Mouse (Mus musculus): Measurements from ENCODE around the gene Tcp1. TPM values are rescaled to one million over a fixed set of nuclear protein-coding genes. Genes with fewer than 3 reads are reported as not detected.
"Not testable (repeated sequence)": the region's sequence is repeated elsewhere in the genome, so short reads cannot be mapped to it uniquely, and the experiment has no call there.

Tcp1 gene
- polyA plus RNA-seq, 1 experiment from 2014 or later, result 356 TPM

DNA sequence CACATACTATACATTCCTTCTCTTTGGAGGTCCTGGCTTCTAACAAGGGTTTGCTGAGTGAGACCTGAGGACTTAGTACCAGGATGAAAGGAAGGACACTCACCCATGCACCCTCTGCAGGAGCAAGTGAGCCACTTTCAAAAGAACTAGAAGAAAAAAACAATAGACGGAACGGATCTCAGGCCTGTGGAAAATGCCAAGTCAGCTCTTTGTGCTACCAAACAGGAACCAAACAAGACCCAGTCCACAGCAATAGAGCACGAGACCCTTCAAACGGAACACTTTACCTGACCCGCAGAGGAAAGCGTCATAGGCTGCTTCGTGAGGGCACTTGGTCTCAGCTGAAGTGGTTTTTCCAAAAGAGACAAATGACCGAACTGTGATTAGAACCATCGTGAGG lies 23.5 kb upstream of the Tcp1 start:
- Histone ChIP-seq H3K9me3 (replicated peaks) (no peaks in the 10 kb centered on the region), H3K27me3 (no peaks in the 10 kb centered on the region), H3K27ac (replicated peaks) (no peak overlapping the region), H3K9ac (no peak overlapping the region), H3K36me3 (0 out of 2 replicates have a peak, but pooled peaks cover 2% of the 10 kb centered on the region), H3K4me3 (replicated peaks) (no peak overlapping the region), H3K4me1 (peaks cover 4% of the 10 kb centered on the region), H3K4me2 (replicated peaks) (no peak overlapping the region)
- no peak for ATAC-seq (ENCODE audit: insufficient number of reproducible peaks, low FRiP score, low TSS enrichment, low read depth)
- WGBS, result 93% methylated on average over 9 of the region's 9 CpGs

DNA sequence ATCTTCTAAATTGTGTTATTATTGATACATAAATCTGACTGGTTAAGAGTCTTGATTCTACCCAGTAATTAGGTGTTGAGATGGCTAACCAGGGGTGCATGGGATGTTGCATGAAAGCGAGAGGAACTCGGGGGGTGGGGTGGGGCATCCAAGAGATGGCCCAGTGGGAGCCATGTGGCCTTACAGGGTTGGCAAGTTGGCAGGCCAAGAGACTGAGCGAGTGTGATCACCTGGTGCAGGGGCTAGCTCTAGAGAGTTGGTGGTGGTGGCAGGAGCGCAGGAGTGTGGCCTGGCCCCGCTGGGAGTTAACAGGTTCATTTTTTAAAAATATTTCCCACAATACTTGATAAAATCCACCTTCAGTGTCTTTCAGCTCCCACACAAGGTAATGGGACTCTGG lies 17.8 kb upstream of the Tcp1 start:
- Histone ChIP-seq H3K36me3 (peaks cover 5% of the 10 kb centered on the region; the same call in 1 of the 2 replicates), H3K4me1 (no peaks in the 10 kb centered on the region), H3K4me3 (replicated peaks) (no peak overlapping the region), H3K9me3 (replicated peaks) (no peaks in the 10 kb centered on the region), H3K4me2 (replicated peaks) (no peak overlapping the region), H3K9ac (no peak overlapping the region), H3K27ac (replicated peaks) (no peak overlapping the region), H3K27me3 (no peaks in the 10 kb centered on the region)
- 86% methylated on average over 5 of the region's 5 CpGs for WGBS
- ATAC-seq (ENCODE audit: insufficient number of reproducible peaks, low FRiP score, low TSS enrichment, low read depth), result no peak

DNA sequence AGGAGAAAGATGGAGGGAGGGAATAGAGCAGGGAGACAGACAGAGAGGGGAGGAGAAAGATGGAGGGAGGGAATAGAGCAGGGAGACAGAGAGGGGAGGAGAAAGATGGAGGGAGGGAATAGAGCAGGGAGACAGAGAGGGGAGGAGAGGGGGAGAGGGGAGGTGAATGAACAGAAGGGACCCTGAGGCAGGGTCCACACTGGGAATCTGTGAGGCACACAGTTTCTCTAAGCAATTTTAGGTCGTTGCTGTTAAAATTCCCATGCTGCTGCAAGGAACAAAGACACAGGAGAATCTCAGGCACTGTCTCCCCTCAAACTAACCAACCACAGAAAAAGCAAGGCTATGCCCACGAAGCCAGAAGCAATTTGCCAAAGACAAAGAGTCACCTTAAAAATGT lies 16.9 kb upstream of the Tcp1 start:
- not testable (repeated sequence) for ATAC-seq (ENCODE audit: insufficient number of reproducible peaks, low FRiP score, low TSS enrichment, low read depth); H3K36me3 ChIP-seq; H3K4me3 ChIP-seq (replicated peaks); H3K4me1 ChIP-seq; H3K4me2 ChIP-seq (replicated peaks); H3K9me3 ChIP-seq (replicated peaks); H3K27me3 ChIP-seq; H3K9ac ChIP-seq; H3K27ac ChIP-seq (replicated peaks)
- 24% methylated on average over 2 of the region's 2 CpGs for WGBS

DNA sequence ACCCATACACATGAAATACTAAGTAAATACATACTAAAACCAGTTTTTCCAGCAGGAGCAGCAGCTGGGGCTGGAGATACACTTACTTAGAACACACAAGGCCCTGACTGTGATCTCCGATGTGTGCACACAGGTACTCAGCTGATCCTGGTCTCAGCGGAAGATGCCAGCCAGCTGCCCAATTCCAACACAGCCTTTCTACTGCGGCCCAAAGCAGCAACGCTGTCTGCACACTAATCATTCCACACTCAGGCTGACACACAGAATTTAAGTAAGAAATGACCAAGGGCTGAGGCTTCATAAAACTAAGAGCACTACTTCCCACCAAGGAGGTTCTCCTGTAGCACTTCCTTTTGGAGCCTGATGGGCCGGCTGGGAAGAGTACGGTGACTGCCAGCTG lies 13.2 kb upstream of the Tcp1 start:
- Histone ChIP-seq H3K27me3 (no peaks in the 10 kb centered on the region), H3K4me1 (peaks cover 7% of the 10 kb centered on the region; the same call in 1 of the 2 replicates), H3K4me3 (replicated peaks) (no peak overlapping the region), H3K9ac (no peak overlapping the region), H3K9me3 (replicated peaks) (no peaks in the 10 kb centered on the region), H3K27ac (replicated peaks) (no peak overlapping the region), H3K4me2 (replicated peaks) (no peak overlapping the region), H3K36me3 (peaks cover 16% of the 10 kb centered on the region)
- WGBS, result 91% methylated on average over 6 of the region's 6 CpGs
- no peak for ATAC-seq (ENCODE audit: insufficient number of reproducible peaks, low FRiP score, low TSS enrichment, low read depth)

DNA sequence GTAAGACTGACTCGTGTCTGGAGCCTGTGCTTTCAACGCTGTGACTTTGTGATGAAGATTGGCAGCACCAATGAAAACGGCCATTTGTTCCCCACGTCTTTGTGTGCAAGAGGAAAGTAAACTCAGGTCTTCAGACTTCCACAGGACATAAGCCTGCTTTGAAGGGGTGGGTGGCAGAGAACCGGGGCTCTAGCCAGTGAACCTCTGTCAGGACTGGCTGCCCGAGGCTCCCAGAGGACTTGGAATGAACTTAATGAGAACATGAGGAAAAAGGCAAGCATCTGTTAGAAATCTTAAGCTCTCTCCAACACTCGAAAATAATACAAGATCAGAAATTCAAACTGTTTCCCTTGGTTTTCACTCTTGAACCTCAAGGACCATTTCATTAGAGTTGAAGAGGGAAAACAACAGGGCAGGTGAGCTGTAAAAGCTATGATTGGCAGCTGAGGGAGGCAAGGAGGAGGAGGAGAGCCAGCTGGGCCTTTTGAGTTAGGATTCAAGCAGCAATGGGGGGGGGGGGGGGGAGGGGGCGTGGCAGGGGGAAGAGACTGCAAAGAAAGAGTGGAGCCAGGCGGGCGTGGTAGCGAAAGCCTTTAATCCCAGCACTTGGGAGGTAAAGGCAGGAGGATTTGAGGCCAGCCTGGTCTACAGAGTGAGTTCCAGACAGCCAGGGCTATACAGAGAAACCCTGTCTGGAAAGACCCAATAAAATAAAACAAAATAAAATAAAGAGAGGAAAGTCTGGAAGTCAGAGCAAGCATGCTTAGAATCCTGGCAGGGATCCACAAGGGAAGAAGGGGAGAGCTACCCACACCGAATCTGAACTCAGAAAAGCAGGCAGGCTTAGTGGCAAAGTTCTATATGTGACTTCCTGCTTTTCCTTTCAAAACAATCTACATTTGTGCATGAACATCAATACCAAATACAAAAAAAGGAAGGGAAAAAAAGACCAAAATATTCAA lies 11.8 kb upstream of the Tcp1 start:
- no peak overlapping the region for H3K4me3 ChIP-seq (replicated peaks)
- no peak for ATAC-seq (ENCODE audit: insufficient number of reproducible peaks, low FRiP score, low TSS enrichment, low read depth)
- no peaks in the 10 kb centered on the region for H3K9me3 ChIP-seq (replicated peaks)
- peaks cover 16% of the 10 kb centered on the region for H3K36me3 ChIP-seq
- no peaks in the 10 kb centered on the region for H3K27me3 ChIP-seq
- no peak overlapping the region for H3K4me2 ChIP-seq (replicated peaks)
- 27% methylated on average over 11 of the region's 12 CpGs for WGBS
- no peak overlapping the region for H3K9ac ChIP-seq
- peak overlapping the region; percentile 63 for H3K27ac ChIP-seq (replicated peaks)
- H3K4me1 ChIP-seq, result peaks cover 7% of the 10 kb centered on the region; the same call in 1 of the 2 replicates

DNA sequence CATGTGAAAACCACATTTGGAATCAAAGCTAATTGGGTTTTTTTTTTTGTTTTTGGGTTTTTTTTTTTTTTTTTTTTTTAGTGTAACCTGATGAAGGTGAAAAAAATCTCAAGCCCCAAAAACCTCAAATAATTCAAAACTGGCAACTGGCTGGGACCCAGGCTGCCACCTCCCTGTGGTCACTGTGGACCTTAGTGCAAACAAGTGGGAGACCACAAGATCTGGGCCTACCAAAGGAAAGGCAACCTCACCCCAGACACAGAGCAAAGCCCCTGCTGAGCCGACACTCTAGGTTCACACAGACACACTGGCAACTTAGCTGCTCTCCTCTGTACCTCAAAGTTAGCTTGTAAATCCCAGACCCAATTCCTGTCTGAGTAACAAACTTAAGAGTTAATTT lies 11.2 kb upstream of the Tcp1 start:
- H3K9me3 ChIP-seq (replicated peaks), result no peaks in the 10 kb centered on the region
- ATAC-seq (ENCODE audit: insufficient number of reproducible peaks, low FRiP score, low TSS enrichment, low read depth), result no peak
- H3K9ac ChIP-seq, result no peak overlapping the region
- no peak overlapping the region for H3K4me2 ChIP-seq (replicated peaks)
- H3K27me3 ChIP-seq, result no peaks in the 10 kb centered on the region
- 50% methylated on average over 1 of the region's 1 CpGs for WGBS
- peaks cover 7% of the 10 kb centered on the region; the same call in 1 of the 2 replicates for H3K4me1 ChIP-seq
- H3K4me3 ChIP-seq (replicated peaks), result no peak overlapping the region
- peaks cover 16% of the 10 kb centered on the region for H3K36me3 ChIP-seq
- H3K27ac ChIP-seq (replicated peaks), result no peak overlapping the region

DNA sequence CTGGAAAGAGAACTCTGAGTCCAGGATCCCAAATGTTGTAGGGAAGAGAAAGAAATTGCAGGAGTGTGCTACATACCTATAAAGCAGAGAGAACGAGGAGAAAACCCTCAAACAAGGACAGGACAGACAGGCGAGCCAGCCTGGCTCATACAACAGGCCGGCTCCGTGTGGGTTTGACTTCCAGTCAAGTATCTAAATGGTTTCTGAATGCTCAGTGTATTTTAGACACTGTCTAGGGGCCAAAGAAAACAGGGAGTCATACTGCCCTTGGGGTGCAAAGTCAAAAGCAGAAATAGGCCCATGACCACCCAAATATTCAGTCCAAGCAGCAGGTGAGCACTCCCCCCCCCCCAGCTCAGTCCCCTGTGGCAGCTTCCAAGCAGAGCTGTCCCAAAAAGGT lies 9.7 kb upstream of the Tcp1 start:
- Histone ChIP-seq H3K36me3 (peaks cover 19% of the 10 kb centered on the region), H3K27ac (replicated peaks) (no peak overlapping the region), H3K9me3 (replicated peaks) (no peaks in the 10 kb centered on the region), H3K4me2 (replicated peaks) (no peak overlapping the region), H3K4me3 (replicated peaks) (no peak overlapping the region), H3K27me3 (no peaks in the 10 kb centered on the region), H3K9ac (no peak overlapping the region), H3K4me1 (peaks cover 7% of the 10 kb centered on the region; the same call in 1 of the 2 replicates)
- 85% methylated on average over 4 of the region's 4 CpGs for WGBS
- no peak for ATAC-seq (ENCODE audit: insufficient number of reproducible peaks, low FRiP score, low TSS enrichment, low read depth)

DNA sequence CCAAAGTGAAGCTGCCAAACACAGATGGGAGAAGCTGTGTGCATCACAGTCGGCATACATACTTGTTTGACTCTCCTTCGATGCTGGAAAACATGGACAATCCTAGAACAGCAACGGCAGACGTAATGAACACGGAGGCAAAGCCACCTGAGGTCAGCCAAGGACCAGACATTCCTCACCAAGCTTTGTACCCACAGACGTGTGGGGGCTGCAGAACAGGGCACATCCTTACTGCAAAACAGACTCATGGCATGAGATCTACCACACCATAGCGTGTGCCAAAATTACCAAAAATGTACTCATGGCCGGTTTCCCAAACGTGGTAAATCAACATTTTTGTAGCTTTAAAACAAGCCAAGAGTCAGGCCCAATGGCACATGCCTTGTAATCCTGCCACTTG lies 9.1 kb upstream of the Tcp1 start:
- Histone ChIP-seq H3K36me3 (peaks cover 25% of the 10 kb centered on the region), H3K4me3 (replicated peaks) (no peak overlapping the region), H3K4me1 (peaks cover 7% of the 10 kb centered on the region; the same call in 1 of the 2 replicates), H3K27me3 (no peaks in the 10 kb centered on the region), H3K27ac (replicated peaks) (no peak overlapping the region), H3K9ac (no peak overlapping the region), H3K4me2 (replicated peaks) (no peak overlapping the region), H3K9me3 (replicated peaks) (no peaks in the 10 kb centered on the region)
- 86% methylated on average over 9 of the region's 9 CpGs for WGBS
- no peak for ATAC-seq (ENCODE audit: insufficient number of reproducible peaks, low FRiP score, low TSS enrichment, low read depth)

DNA sequence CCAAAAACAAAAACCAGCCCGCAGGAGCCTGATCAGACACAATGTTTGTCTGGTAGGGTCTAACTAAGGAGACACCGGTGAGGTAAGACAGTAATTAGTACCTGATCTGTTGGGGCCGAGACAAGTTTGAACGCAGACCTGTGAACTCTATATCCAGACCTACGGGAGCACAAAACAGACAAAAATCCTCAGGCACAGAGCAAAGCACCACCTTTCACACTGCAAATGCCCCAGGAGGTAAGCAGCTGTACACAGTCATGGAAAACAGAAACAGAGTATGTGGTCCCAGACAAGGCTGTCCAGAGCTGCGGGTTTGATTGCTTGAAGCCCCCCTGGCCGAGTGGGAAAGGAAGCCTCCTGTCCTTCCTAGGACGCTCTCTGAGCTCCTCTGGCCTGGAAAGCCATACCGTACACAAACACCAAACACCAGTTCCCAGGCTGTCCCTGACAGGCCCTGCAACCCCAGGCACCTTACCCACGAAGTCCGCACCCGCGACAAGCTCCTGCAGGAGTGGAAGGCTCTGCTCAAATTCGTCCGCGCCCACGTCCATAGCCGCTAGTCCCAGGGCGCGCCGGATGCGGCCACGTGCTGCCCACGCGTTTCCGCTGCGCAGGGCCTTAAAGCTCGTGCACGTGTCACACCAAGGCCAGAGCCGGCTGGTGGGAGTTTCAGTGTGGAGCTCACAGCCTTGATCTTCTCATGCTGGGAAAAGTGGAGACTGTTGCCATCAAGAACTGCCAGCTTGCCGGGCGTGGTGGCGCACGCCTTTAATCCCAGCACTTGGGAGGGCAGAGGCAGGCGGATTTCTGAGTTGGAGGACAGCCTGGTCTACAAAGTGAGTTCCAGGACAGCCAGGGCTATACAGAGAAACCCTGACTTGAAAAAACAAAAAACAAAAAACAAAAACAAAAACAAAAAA lies 5.9 kb upstream of the Tcp1 start, which contains the start of gene Pnldc1:
TSS of gene Pnldc1 (minus strand) at position 870 of the 920 bp plus-strand sequence.
- H3K9ac ChIP-seq, result no peak within 1 kb of the TSS
- H3K36me3 ChIP-seq, result peaks cover 47% of the 10 kb centered on the region
- no peaks in the 10 kb centered on the region for H3K4me1 ChIP-seq
- 77% methylated on average over 35 of the region's 35 CpGs for WGBS
- no peaks in the 10 kb centered on the region for H3K27me3 ChIP-seq
- H3K4me3 ChIP-seq (replicated peaks), result no peak within 1 kb of the TSS
- no peak within 1 kb of the TSS for H3K27ac ChIP-seq (replicated peaks)
- no peak for ATAC-seq (ENCODE audit: insufficient number of reproducible peaks, low FRiP score, low TSS enrichment, low read depth)
- H3K4me2 ChIP-seq (replicated peaks), result no peak within 1 kb of the TSS
- H3K9me3 ChIP-seq (replicated peaks), result no peaks in the 10 kb centered on the region

DNA sequence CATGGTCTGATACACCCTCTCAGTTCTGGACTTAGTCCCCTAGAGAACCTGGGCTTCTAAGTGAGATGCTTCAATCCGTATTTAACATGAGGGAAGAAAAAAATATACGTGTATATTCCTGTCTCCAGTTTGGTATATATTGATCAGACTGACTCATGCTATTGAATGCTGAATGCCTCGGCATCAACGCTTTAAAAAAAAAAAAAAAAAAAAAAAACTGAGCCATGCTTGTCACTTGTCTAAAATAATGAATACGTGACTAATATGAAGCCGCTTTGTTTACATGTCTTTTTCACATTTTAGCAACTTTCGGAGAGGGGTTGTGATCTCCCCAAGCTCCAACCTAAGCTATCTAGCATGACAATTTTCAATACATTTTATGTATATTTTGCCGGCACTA lies 5.1 kb upstream of the Tcp1 start:
- no peak for ATAC-seq (ENCODE audit: insufficient number of reproducible peaks, low FRiP score, low TSS enrichment, low read depth)
- H3K27ac ChIP-seq (replicated peaks), result no peak overlapping the region
- peaks cover 41% of the 10 kb centered on the region for H3K36me3 ChIP-seq
- H3K9me3 ChIP-seq (replicated peaks), result no peaks in the 10 kb centered on the region
- H3K27me3 ChIP-seq, result no peaks in the 10 kb centered on the region
- H3K9ac ChIP-seq, result no peak overlapping the region
- no peak overlapping the region for H3K4me2 ChIP-seq (replicated peaks)
- no peak overlapping the region for H3K4me3 ChIP-seq (replicated peaks)
- 89% methylated on average over 8 of the region's 8 CpGs for WGBS
- H3K4me1 ChIP-seq, result no peaks in the 10 kb centered on the region
